Mouse (Mus musculus) liver, postnatal 0 days (tissue): ENCODE measurements at regions not wholly inside any gene's neighbourhood (a gene's known extent, or its start where the extent isn't known, plus 50 kb on each side); places are given as distances from the start of the nearest gene placed in this dataset.

ENCODE experiments used
- ATAC-seq: fragments of 200-750 bp; cut with Nextera tagmentation; 2 replicates; pipeline ENCODE4 v1.8.0; 2017; ENCODE audit warnings: mild to moderate bottlenecking, moderate library complexity
- DNase-seq: peaks from one replicate; pipeline ENCODE4 v3.0.0-alpha.2; 2016
- H3K27ac ChIP-seq: fragments of 300-500 bp; sonication (generic); 2 replicates; pipeline ENCODE4 v1.5.1; 2014; ENCODE audit warnings: antibody characterized with exemption, moderate library complexity, mild to moderate bottlenecking, low read depth
- H3K27me3 ChIP-seq: fragments of 300-500 bp; sonication (generic); 2 replicates; pipeline ENCODE4 v1.6.1; 2014; ENCODE audit warnings: low read length, control low read depth, mixed read lengths; ENCODE audit not compliant: insufficient read depth
- H3K36me3 ChIP-seq: fragments of 300-500 bp; sonication (generic); replicated peaks from 2 replicates; pipeline ENCODE4 v1.6.1; 2014; ENCODE audit warnings: mild to moderate bottlenecking, control low read depth, low read length, moderate library complexity, mixed read lengths; ENCODE audit not compliant: insufficient read depth
- H3K4me1 ChIP-seq: fragments of 300-500 bp; sonication (generic); 2 replicates; pipeline ENCODE4 v1.6.1; 2014; ENCODE audit warnings: antibody characterized with exemption, mild to moderate bottlenecking, control low read depth; ENCODE audit not compliant: insufficient read depth
- H3K4me2 ChIP-seq: fragments of 300-500 bp; sonication (generic); 2 replicates; pipeline ENCODE4 v1.6.1; 2014; ENCODE audit warnings: low read depth, mild to moderate bottlenecking, low read length, moderate library complexity, mixed read lengths
- H3K4me3 ChIP-seq: fragments of 300-500 bp; sonication (generic); 2 replicates; pipeline ENCODE4 v1.5.1; 2014; ENCODE audit warnings: low read depth, low read length
- H3K9ac ChIP-seq: fragments of 300-500 bp; sonication (generic); replicated peaks from 2 replicates; pipeline ENCODE4 v1.6.1; 2014; ENCODE audit warnings: mild to moderate bottlenecking, moderate library complexity
- H3K9me3 ChIP-seq: fragments of 300-500 bp; sonication (generic); 2 replicates; pipeline ENCODE4 v1.6.1; 2016; ENCODE audit warnings: mild to moderate bottlenecking, control low read depth, low read length, mixed read lengths
- CTCF ChIP-seq: sonication (generic); IDR thresholded peaks from 2 replicates; pipeline ENCODE4 v1.5.1; 2016; ENCODE audit warnings: antibody characterized with exemption, low read depth
- EP300 ChIP-seq: IDR thresholded peaks from 2 replicates; pipeline ENCODE4 v1.6.1; 2016; ENCODE audit warnings: antibody characterized with exemption, low read depth, mild to moderate bottlenecking
- WGBS: fragments of 180-500 bp; shearing (Covaris S2); extraction: QIAGEN DNeasy Blood & Tissue Kit; methylation state at CpG from one replicate; pipeline ENCODE4 v1.1.7; 2014; ENCODE audit not compliant: insufficient replicate concordance; 5-methylcytosine and 5-hydroxymethylcytosine counted together

DNA sequence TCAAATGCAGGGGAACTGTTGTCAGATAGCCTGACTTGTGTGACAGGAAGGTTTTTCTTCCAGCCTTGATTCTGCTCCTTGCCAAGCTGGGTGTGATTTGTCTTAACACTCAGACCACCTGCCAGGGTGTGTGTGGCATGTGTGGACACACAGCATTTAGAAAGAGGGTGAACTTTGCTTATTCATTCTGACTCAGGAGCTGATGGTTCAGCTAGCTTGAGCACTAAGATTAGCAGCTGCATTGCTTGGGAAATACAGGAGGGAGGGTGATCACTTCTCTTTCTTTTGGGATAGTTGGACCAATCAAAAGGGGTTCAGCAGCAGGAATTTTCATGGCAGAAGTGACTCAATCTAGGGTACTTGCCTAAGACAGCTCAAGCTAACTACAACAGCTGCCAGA lies 482.7 kb upstream of the Fam160b2 start:
- ATAC-seq = no peak
- Histone ChIP-seq H3K9ac (no peak overlapping the region), H3K4me1 (no peaks in the 10 kb centered on the region), H3K4me3 (no peak overlapping the region), H3K4me2 (no peak overlapping the region), H3K27ac (no peak overlapping the region), H3K9me3 (no peaks in the 10 kb centered on the region), H3K27me3 (no peaks in the 10 kb centered on the region), H3K36me3 (no peaks in the 10 kb centered on the region)
- TF ChIP-seq EP300 (no peak), CTCF (no peak)
- no peak for DNase-seq

DNA sequence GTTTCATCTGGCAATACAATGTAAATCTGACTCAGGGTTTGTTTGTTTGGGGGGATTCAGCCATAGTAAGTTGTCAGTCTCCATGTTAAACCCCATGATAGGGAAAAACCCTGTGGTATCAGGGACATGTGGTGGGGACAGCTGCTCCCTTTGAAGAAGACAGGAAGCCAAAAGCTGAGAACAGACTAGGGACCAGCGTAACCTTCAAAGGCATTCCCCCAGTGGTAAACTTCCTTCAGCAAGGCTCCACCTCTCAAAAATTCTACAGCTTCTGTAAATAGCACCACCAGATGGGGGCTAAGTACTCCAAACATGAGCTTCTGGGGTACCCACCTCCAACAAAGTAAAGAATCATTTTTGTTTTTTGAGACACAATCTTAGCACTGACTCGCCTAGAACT lies 476.0 kb upstream of the Fam160b2 start:
- WGBS = 68% methylated on average over 2 of the region's 2 CpGs
- Histone ChIP-seq H3K4me2 (no peak overlapping the region), H3K9me3 (no peaks in the 10 kb centered on the region), H3K4me3 (no peak overlapping the region), H3K27ac (no peak overlapping the region), H3K36me3 (no peaks in the 10 kb centered on the region), H3K4me1 (no peaks in the 10 kb centered on the region), H3K27me3 (no peaks in the 10 kb centered on the region), H3K9ac (no peak overlapping the region)
- ATAC-seq (no peak), DNase-seq (no peak)
- TF ChIP-seq CTCF = no peak

DNA sequence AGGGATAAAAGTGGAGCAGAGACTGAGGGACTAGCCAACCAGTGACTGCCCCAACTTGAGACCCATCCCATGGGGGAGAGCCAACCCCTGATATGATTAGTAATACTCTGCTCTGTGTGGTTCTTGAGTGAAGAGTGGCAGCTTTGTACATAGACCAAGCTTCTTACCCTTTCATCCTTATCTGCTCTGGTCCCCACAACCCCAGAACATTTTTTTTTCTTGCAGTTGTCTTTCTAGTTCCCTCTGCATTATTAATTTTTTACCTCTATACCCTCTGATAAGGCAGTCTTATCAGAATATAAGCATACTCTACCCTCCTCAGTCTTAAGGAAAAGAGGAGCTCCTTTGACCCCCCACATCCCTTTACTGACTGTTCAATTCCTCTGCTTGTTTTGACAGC lies 474.4 kb upstream of the Fam160b2 start:
- DNase-seq = no peak
- Histone ChIP-seq H3K27me3 (no peaks in the 10 kb centered on the region), H3K36me3 (no peaks in the 10 kb centered on the region), H3K4me1 (no peaks in the 10 kb centered on the region), H3K4me2 (no peak overlapping the region), H3K27ac (no peak overlapping the region), H3K9me3 (no peaks in the 10 kb centered on the region), H3K4me3 (no peak overlapping the region), H3K9ac (no peak overlapping the region)
- no peak for ATAC-seq
- TF ChIP-seq CTCF (no peak), EP300 (no peak)

DNA sequence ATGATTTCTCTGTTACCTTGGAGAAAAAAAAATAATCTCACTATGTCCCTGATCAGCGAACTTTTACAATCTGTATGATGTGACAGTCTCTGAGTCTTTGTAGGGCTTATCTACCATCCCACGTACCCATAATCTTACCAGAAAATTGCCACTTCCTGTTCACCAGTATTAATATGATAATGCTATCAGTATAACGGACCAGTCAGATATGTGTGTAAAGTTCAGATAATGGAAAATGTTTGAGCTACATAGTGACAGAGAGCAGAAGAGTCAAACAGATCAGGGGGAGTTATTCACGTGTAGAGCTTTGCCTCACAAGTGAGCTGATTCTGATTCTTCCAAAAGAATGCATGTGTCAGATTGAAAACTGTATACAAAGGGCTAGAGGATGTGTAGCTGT lies 466.0 kb upstream of the Fam160b2 start:
- WGBS = 39% methylated on average over 4 of the region's 4 CpGs
- no peak for ATAC-seq
- H3K4me1 ChIP-seq = no peaks in the 10 kb centered on the region
- H3K27ac ChIP-seq = no peak overlapping the region
- DNase-seq = no peak
- no peaks in the 10 kb centered on the region for H3K27me3 ChIP-seq
- TF ChIP-seq EP300 = peak; percentile 79; the same call in 1 of the 2 replicates
- TF ChIP-seq CTCF = no peak
- H3K4me3 ChIP-seq = no peak overlapping the region
- no peaks in the 10 kb centered on the region for H3K9me3 ChIP-seq
- H3K36me3 ChIP-seq = no peaks in the 10 kb centered on the region
- no peak overlapping the region for H3K9ac ChIP-seq
- H3K4me2 ChIP-seq = no peak overlapping the region

DNA sequence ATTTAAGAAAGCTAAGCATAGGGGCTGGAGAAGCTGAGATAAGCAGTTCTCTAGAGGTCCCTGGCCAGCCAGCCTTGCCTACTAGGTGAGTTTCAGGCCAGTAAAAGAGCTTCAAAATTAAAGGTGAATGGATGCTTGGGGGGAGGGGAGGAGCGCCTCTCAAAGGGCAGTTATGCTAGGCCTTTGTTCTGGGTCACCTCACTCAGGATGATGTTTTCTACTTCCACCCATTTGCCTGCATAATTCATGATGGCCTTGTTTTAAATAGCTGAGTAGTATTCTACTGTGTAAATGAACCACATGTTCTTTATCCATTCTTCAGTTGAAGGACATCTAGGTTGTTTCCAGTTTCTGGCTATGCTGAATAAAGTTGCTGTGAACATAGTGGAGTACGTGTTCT lies 457.0 kb upstream of the Fam160b2 start:
- H3K27me3 ChIP-seq = no peaks in the 10 kb centered on the region
- no peaks in the 10 kb centered on the region for H3K4me1 ChIP-seq
- H3K27ac ChIP-seq = no peak overlapping the region
- ATAC-seq = no peak
- H3K9ac ChIP-seq = no peak overlapping the region
- H3K4me2 ChIP-seq = no peak overlapping the region
- no peaks in the 10 kb centered on the region for H3K36me3 ChIP-seq
- H3K4me3 ChIP-seq = no peak overlapping the region
- 80% methylated on average over 2 of the region's 2 CpGs for WGBS
- DNase-seq = no peak
- no peaks in the 10 kb centered on the region for H3K9me3 ChIP-seq
- no peak for TF ChIP-seq CTCF
- TF ChIP-seq EP300 = no peak

DNA sequence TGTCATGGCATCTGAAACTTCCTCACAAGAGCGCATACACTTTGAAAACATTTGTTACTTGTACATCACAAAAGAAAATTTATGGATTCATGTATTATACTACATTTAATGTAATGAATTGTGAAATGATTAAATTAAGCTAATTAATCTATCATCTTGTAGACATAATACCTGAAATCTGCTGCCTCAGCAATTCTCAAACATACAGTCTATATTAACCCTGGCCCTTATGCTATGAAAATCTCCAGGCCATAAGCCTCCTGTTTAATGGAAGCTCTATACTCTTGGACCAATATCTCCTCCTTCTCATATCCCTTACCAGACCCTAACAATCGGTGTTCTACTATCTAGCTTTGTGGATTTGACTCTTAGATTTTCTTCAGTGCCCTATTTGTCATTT lies 455.8 kb upstream of the Fam160b2 start:
- Histone ChIP-seq H3K4me1 (no peaks in the 10 kb centered on the region), H3K4me3 (no peak overlapping the region), H3K27ac (no peak overlapping the region)

More for the DNA sequence above, 455.8 kb upstream of the Fam160b2 start:
- 74% methylated on average over 2 of the region's 2 CpGs for WGBS
- Histone ChIP-seq H3K9me3 (no peaks in the 10 kb centered on the region), H3K9ac (no peak overlapping the region), H3K27me3 (no peaks in the 10 kb centered on the region), H3K36me3 (no peaks in the 10 kb centered on the region), H3K4me2 (no peak overlapping the region)
- no peak for ATAC-seq
- no peak for DNase-seq
- TF ChIP-seq CTCF (no peak), EP300 (no peak)
